Mouse (Mus musculus) embryonic fibroblast, embryonic 13.5 days (primary cell): ENCODE measurements around the gene Kdm5b.

Source experiments
- CTCF ChIP-seq: IDR thresholded peaks from 2 replicates; pipeline ENCODE4 v1.5.1; 2011; ENCODE audit warnings: mild to moderate bottlenecking, control low read depth, low read length, moderate library complexity, borderline replicate concordance; ENCODE audit not compliant: insufficient read depth
- POLR2A ChIP-seq: IDR thresholded peaks from 2 replicates; pipeline ENCODE4 v1.6.1; 2011; ENCODE audit warnings: low read depth, mild to moderate bottlenecking, control low read depth, low read length, moderate library complexity

DNA sequence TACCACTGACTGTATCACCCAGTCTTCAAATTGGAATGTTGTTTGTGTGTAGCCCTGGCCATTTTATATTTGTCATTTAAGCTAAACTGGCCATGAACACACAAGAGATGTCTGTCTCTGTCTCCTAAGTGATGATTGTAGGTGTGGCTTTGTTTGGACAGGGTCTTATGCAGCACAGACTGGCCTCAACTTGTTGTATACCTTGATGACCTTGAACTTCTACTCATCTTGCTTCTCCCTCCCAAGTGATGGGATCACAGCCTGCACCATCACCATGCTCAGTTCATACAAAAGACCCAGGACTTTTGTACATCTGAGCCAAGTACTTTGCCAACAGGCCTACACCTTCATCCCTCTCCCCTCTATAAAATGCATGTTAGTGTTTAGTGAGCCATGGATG lies 29.7 kb downstream of the Kdm5b start:
- TF ChIP-seq CTCF (no peak), POLR2A (no peak)
